Mouse (Mus musculus) stomach, embryonic 15.5 days (tissue): Measurements from ENCODE around the gene Lipt2. TPM values are rescaled to one million over a fixed set of nuclear protein-coding genes. Genes with fewer than 3 reads are reported as not detected.

Experiments
- ATAC-seq: fragments of 200-750 bp; cut with Nextera tagmentation; 2 replicates; pipeline ENCODE4 v1.8.0; 2017; ENCODE audit warnings: low read depth, moderate number of reproducible peaks, moderate TSS enrichment; ENCODE audit not compliant: insufficient read depth, low FRiP score
- H3K27ac ChIP-seq: fragments of 300-500 bp; sonication (generic); 2 replicates; pipeline ENCODE4 v1.5.1; 2015; ENCODE audit warnings: mild to moderate bottlenecking, inconsistent platforms
- H3K27me3 ChIP-seq: fragments of 300-500 bp; sonication (generic); replicated peaks from 2 replicates; pipeline ENCODE4 v1.6.1; 2015; ENCODE audit warnings: inconsistent platforms
- H3K36me3 ChIP-seq: fragments of 300-500 bp; sonication (generic); 2 replicates; pipeline ENCODE4 v1.6.1; 2015; ENCODE audit warnings: inconsistent platforms
- H3K4me1 ChIP-seq: fragments of 300-500 bp; sonication (generic); 2 replicates; pipeline ENCODE4 v1.6.1; 2015; ENCODE audit warnings: inconsistent platforms
- H3K4me2 ChIP-seq: fragments of 300-500 bp; sonication (generic); 2 replicates; pipeline ENCODE4 v1.6.1; 2015; ENCODE audit warnings: mild to moderate bottlenecking, inconsistent platforms
- H3K4me3 ChIP-seq: fragments of 300-500 bp; sonication (generic); replicated peaks from 2 replicates; pipeline ENCODE4 v1.5.1; 2015; ENCODE audit warnings: inconsistent platforms
- H3K9ac ChIP-seq: fragments of 300-500 bp; sonication (generic); 2 replicates; pipeline ENCODE4 v1.6.1; 2015; ENCODE audit warnings: inconsistent platforms
- H3K9me3 ChIP-seq: fragments of 300-500 bp; sonication (generic); 2 replicates; pipeline ENCODE4 v1.6.1; 2016; ENCODE audit warnings: inconsistent platforms
- WGBS: fragments of 180-500 bp; shearing (Covaris S2); methylation state at CpG from one replicate; pipeline ENCODE4 v1.1.7; 2015; 5-methylcytosine and 5-hydroxymethylcytosine counted together
- polyA plus RNA-seq: library from polyadenylated mRNA; unstranded; fragments of >200 nt; fragmentation: Nextera tagmentation; extraction: Ambion mirVana; gene quantifications from 2 replicates; pipeline ENCODE4 v1.2.1, GENCODE M21; 2015

Lipt2 gene
- polyA plus RNA-seq, result 18.0 and 21.9 TPM in 2 replicates

DNA sequence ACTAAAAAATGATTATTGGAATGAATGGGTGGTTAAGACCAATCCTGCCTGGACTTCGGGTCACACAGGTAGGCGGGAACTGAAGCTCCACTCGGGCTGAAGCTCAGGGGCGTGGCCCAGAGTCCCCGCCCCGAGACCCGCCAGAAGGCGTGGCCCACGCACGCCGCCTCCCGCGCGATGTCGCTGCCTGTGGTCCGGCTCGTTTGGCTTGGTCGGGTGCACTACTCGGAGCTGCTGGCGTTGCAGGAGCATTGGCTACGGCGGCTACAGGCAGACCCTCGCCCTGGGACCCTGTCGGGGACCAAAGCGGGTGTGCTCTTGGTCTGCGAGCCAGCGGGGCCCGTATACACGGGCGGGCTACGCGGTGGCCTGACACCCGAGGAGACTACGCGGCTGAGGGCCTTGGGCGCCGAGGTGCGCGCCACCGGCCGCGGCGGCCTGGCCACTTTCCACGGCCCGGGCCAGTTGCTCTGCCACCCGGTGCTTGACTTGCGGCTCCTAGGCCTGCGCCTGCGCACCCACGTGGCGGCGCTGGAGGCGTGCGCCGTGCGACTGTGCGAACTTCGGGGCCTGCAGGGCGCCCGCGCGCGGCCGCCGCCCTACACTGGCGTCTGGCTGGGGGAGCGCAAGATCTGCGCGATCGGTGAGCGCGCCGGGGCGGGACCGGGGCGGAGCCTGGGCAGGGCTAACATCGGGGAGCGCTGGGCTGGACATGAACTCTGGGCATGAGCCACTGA, at the start of gene Lipt2:
Lipt2 (plus strand) TSS at position 173 of the 737 bp plus-strand sequence.
- Histone ChIP-seq H3K4me2 (peak within 1 kb of the TSS; percentile 88), H3K27ac (peak within 1 kb of the TSS; percentile 97), H3K36me3 (no peaks in the 10 kb centered on the region), H3K9me3 (no peaks in the 10 kb centered on the region), H3K4me1 (no peaks in the 10 kb centered on the region), H3K9ac (peak within 1 kb of the TSS; percentile 90), H3K27me3 (no peaks in the 10 kb centered on the region), H3K4me3 (peak within 1 kb of the TSS; percentile 75)
- under 1% methylated on average over 77 of the region's 78 CpGs for WGBS
- ATAC-seq, result peak; percentile 93

- no peak for ATAC-seq
- Histone ChIP-seq H3K9ac (no peak overlapping the region), H3K27me3 (no peaks in the 10 kb centered on the region), H3K36me3 (peaks cover 30% of the 10 kb centered on the region; the same call in 1 of the 2 replicates), H3K4me3 (no peak overlapping the region), H3K27ac (no peak overlapping the region), H3K4me2 (no peak overlapping the region), H3K9me3 (no peaks in the 10 kb centered on the region), H3K4me1 (no peaks in the 10 kb centered on the region)
- WGBS, result 65% methylated on average over 10 of the region's 10 CpGs
Observed at GRCm38 (mm10) chr7:100111506-100111905, 47.6 kb upstream of the Lipt2 start.

GRCm38 (mm10) chr7:100113821-100114220, 45.3 kb upstream of the Lipt2 start:
- 73% methylated on average over 7 of the region's 7 CpGs for WGBS
- H3K9me3 ChIP-seq, result no peaks in the 10 kb centered on the region

GRCm38 (mm10) chr7:100114279-100114678, 44.8 kb upstream of the Lipt2 start:
- no peak for ATAC-seq
- Histone ChIP-seq H3K4me3 (no peak overlapping the region), H3K36me3 (peaks cover 53% of the 10 kb centered on the region), H3K27ac (no peak overlapping the region), H3K4me2 (no peak overlapping the region), H3K27me3 (no peaks in the 10 kb centered on the region), H3K4me1 (no peaks in the 10 kb centered on the region), H3K9ac (no peak overlapping the region), H3K9me3 (no peaks in the 10 kb centered on the region)
- WGBS, result 90% methylated on average over 6 of the region's 6 CpGs

More at GRCm38 (mm10) chr7:100113821-100114220, 45.3 kb upstream of the Lipt2 start:
- Histone ChIP-seq H3K9ac (no peak overlapping the region), H3K27me3 (no peaks in the 10 kb centered on the region), H3K4me1 (no peaks in the 10 kb centered on the region), H3K4me3 (no peak overlapping the region), H3K27ac (no peak overlapping the region), H3K36me3 (peaks cover 49% of the 10 kb centered on the region), H3K4me2 (no peak overlapping the region)
- ATAC-seq, result no peak

GRCm38 (mm10) chr7:100120791-100121261, 38.3 kb upstream of the Lipt2 start:
- Histone ChIP-seq H3K27me3 (no peaks in the 10 kb centered on the region), H3K27ac (peak overlapping the region; percentile 92), H3K4me1 (peaks cover 9% of the 10 kb centered on the region; the same call in 1 of the 2 replicates), H3K4me2 (peak overlapping the region; percentile 64), H3K4me3 (peak overlapping the region; percentile 89), H3K36me3 (peaks cover 31% of the 10 kb centered on the region), H3K9ac (peak overlapping the region; percentile 76), H3K9me3 (no peaks in the 10 kb centered on the region)
- peak; percentile 27 for ATAC-seq
- WGBS, result 0% methylated on average over 25 of the region's 25 CpGs

- peaks cover 28% of the 10 kb centered on the region for H3K36me3 ChIP-seq
- no peaks in the 10 kb centered on the region for H3K27me3 ChIP-seq
- no peaks in the 10 kb centered on the region for H3K9me3 ChIP-seq
- H3K4me3 ChIP-seq, result peak within 1 kb of the TSS; percentile 89
- peak within 1 kb of the TSS; percentile 76 for H3K9ac ChIP-seq
- peak within 1 kb of the TSS; percentile 92 for H3K27ac ChIP-seq
- ATAC-seq, result peak; percentile 94
- H3K4me2 ChIP-seq, result peak within 1 kb of the TSS; percentile 64
- H3K4me1 ChIP-seq, result peaks cover 9% of the 10 kb centered on the region; the same call in 1 of the 2 replicates
- WGBS, result under 1% methylated on average over 32 of the region's 33 CpGs
Observed at GRCm38 (mm10) chr7:100121376-100121789, 37.7 kb upstream of the Lipt2 start, which contains the start of gene Pold3. Gene Pold3, minus strand, starts transcription at chr7:100121565.

GRCm38 (mm10) chr7:100123486-100123885, 35.6 kb upstream of the Lipt2 start:
- WGBS, result 48% methylated on average over 6 of the region's 6 CpGs
- no peak for ATAC-seq
- H3K4me1 ChIP-seq, result peaks cover 9% of the 10 kb centered on the region; the same call in 1 of the 2 replicates

GRCm38 (mm10) chr7:100124211-100124610, 34.9 kb upstream of the Lipt2 start:
- Histone ChIP-seq H3K27me3 (no peaks in the 10 kb centered on the region), H3K36me3 (0 out of 2 replicates have a peak, but pooled peaks cover 1% of the 10 kb centered on the region), H3K9me3 (no peaks in the 10 kb centered on the region), H3K4me3 (no peak overlapping the region), H3K4me1 (peaks cover 9% of the 10 kb centered on the region; the same call in 1 of the 2 replicates), H3K9ac (no peak overlapping the region), H3K27ac (no peak overlapping the region), H3K4me2 (no peak overlapping the region)
- ATAC-seq, result no peak
- 73% methylated on average over 2 of the region's 2 CpGs for WGBS

More at GRCm38 (mm10) chr7:100123486-100123885, 35.6 kb upstream of the Lipt2 start:
- Histone ChIP-seq H3K9ac (no peak overlapping the region), H3K36me3 (peaks cover 9% of the 10 kb centered on the region; the same call in 1 of the 2 replicates), H3K27ac (no peak overlapping the region), H3K4me3 (no peak overlapping the region), H3K9me3 (no peaks in the 10 kb centered on the region), H3K27me3 (no peaks in the 10 kb centered on the region), H3K4me2 (no peak overlapping the region)

DNA sequence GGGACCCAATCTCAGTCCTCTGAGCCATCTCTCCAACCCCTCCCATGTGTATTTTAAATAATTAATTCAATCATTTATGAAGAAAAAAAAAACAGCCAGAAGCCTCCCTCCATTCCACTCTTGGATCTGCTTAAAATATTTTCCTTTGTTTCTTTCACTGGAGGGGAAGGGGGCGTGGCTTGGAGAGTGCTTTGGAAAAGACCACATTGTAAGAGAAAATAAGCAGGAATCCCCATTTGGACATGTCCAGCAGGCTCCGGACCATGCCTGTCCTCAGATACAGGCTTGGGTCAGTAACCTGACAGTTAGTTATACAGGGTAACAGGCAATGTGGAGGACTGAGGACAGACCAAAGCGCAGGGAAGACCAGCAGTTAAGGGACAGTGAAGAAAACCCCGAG, 33.9 kb upstream of the Lipt2 start:
- H3K27ac ChIP-seq, result no peak overlapping the region
- H3K9me3 ChIP-seq, result no peaks in the 10 kb centered on the region
- H3K4me1 ChIP-seq, result peaks cover 9% of the 10 kb centered on the region
- H3K27me3 ChIP-seq, result no peaks in the 10 kb centered on the region
- WGBS, result 70% methylated on average over 4 of the region's 4 CpGs
- ATAC-seq, result no peak
- H3K4me2 ChIP-seq, result no peak overlapping the region
- H3K4me3 ChIP-seq, result no peak overlapping the region
- no peaks in the 10 kb centered on the region for H3K36me3 ChIP-seq
- H3K9ac ChIP-seq, result no peak overlapping the region

DNA sequence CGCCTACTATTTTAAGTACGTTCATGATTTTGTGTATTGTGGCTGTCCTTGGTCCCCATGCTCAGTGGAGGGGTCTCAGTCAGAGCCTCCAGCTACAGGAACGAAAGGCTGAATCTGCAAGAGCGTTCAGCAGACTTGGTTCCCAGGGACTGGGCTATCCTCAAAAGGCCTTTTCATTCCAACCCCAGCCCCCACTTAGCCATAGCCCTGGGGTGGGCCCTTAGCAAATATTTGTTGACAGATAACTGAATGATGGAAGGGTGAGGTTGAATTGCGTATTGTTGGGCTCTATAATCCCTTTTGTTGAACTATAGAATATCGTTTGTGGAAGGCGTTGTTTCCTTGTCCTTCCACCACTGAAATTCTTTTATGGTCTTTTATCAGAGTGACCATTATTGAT, 32.6 kb upstream of the Lipt2 start:
- Histone ChIP-seq H3K9me3 (no peaks in the 10 kb centered on the region), H3K27ac (no peak overlapping the region), H3K27me3 (no peaks in the 10 kb centered on the region), H3K4me2 (no peak overlapping the region), H3K4me3 (no peak overlapping the region), H3K4me1 (peaks cover 8% of the 10 kb centered on the region; the same call in 1 of the 2 replicates), H3K36me3 (no peaks in the 10 kb centered on the region), H3K9ac (no peak overlapping the region)
- peak; percentile 77 for ATAC-seq
- WGBS, result 65% methylated on average over 7 of the region's 7 CpGs

GRCm38 (mm10) chr7:100128262-100129041, 30.6 kb upstream of the Lipt2 start:
- 58% methylated on average over 7 of the region's 7 CpGs for WGBS
- no peak overlapping the region for H3K4me3 ChIP-seq
- no peak for ATAC-seq
- no peak overlapping the region for H3K27ac ChIP-seq
- no peak overlapping the region for H3K9ac ChIP-seq
- H3K27me3 ChIP-seq, result no peaks in the 10 kb centered on the region
- no peaks in the 10 kb centered on the region for H3K9me3 ChIP-seq
- H3K4me1 ChIP-seq, result peaks cover 8% of the 10 kb centered on the region; the same call in 1 of the 2 replicates
- no peaks in the 10 kb centered on the region for H3K36me3 ChIP-seq
- no peak overlapping the region for H3K4me2 ChIP-seq
